Mouse (Mus musculus) brain, adult 2 months (tissue): ENCODE measurements around the gene Xlr3c.
A peak's percentile ranks its signal among the peaks of the same experiment; 100 is the strongest.
"Not testable (repeated sequence)": the region's sequence is repeated elsewhere in the genome, so short reads cannot be mapped to it uniquely, and the experiment has no call there.

Source experiments
- DNase-seq: peaks from one replicate; pipeline ENCODE4 v3.0.0; 2011; ENCODE audit warnings: low read depth, low spot score

The Xlr3c gene

GRCm38 (mm10) chrX:73265270-73265669 lies at the start of gene Xlr3c:
Gene Xlr3c, minus strand, starts transcription at chrX:73265390.
- DNase-seq, result not testable (repeated sequence)

- peak; percentile 62 for DNase-seq
Measured at GRCm38 (mm10) chrX:73312522-73312921, 47.3 kb upstream of the Xlr3c start.

GRCm38 (mm10) chrX:73295745-73296144 lies 30.6 kb upstream of the Xlr3c start:
- DNase-seq, result not testable (repeated sequence)

- not testable (repeated sequence) for DNase-seq
Measured at GRCm38 (mm10) chrX:73292876-73293275, 27.7 kb upstream of the Xlr3c start, which contains the start of the genes Xlr5a and Xlr5c. Gene Xlr5a, minus strand, starts transcription at chrX:73292976. Gene Xlr5c, minus strand, starts transcription at chrX:73292976.

- DNase-seq, result peak; percentile 36
Measured at GRCm38 (mm10) chrX:73262428-73262827, 2.8 kb downstream of the Xlr3c start.

- DNase-seq, result not testable (repeated sequence)
Measured at GRCm38 (mm10) chrX:73242821-73243325, 22.3 kb downstream of the Xlr3c start, which contains the start of gene Xlr4c. Gene Xlr4c, minus strand, starts transcription at chrX:73243130.

GRCm38 (mm10) chrX:73229288-73229687 lies 35.9 kb downstream of the Xlr3c start:
- DNase-seq, result no peak

GRCm38 (mm10) chrX:73228606-73229214 lies 36.5 kb downstream of the Xlr3c start:
- DNase-seq, result peak; percentile 70

- DNase-seq, result peak; percentile 94
Measured at GRCm38 (mm10) chrX:73227914-73228605, 37.1 kb downstream of the Xlr3c start, which contains the start of gene F8a. Gene F8a, plus strand, starts transcription at chrX:73228291.

- DNase-seq, result no peak
Measured at GRCm38 (mm10) chrX:73225365-73225764, 39.8 kb downstream of the Xlr3c start.

GRCm38 (mm10) chrX:73213819-73214564 lies 51.2 kb downstream of the Xlr3c start, which contains the start of gene Xlr4b:
Gene Xlr4b, plus strand, starts transcription at chrX:73214333.
- not testable (repeated sequence) for DNase-seq
